Mouse (Mus musculus) lung, postnatal 0 days (tissue): ENCODE results near the gene Gm20388.

Experiments
- CTCF ChIP-seq: IDR thresholded peaks from 2 replicates; pipeline ENCODE4 v1.5.1; 2016; ENCODE audit warnings: antibody characterized with exemption, mild to moderate bottlenecking
- EP300 ChIP-seq: IDR thresholded peaks from 2 replicates; pipeline ENCODE4 v1.6.1; 2016; ENCODE audit warnings: antibody characterized with exemption, mild to moderate bottlenecking, control low read depth

DNA sequence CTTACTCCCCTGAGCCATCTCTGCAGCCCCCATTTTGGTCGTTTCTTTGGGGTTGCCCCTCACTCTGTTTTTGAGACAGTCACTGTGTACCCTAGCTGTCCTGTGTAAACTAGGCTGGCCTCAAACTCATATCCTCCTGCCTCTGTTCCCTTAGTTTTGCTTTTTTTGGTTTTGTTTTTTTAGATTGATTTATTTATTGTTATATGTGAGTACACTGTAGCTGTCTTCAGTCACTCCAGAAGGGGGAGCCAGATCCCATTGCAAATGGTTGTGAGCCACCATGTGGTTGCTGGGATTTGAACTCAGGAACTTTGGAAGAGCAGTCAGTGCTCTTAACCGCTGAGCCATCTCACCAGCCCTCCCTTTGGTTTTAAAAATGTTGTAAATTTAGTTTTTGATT is 3195.9 kb downstream of the Gm20388 start:
- TF ChIP-seq CTCF: peak; percentile 70
- TF ChIP-seq EP300: no peak
